Mouse (Mus musculus) hindbrain, embryonic 12.5 days (tissue): ENCODE results near the gene Shisa6. TPM values are rescaled to one million over a fixed set of nuclear protein-coding genes. Genes with fewer than 3 reads are reported as not detected.

ENCODE experiments used
- ATAC-seq: fragments of 200-750 bp; cut with Nextera tagmentation; 2 replicates; pipeline ENCODE4 v1.8.0; 2017; ENCODE audit warnings: moderate TSS enrichment; ENCODE audit not compliant: low FRiP score
- H3K27ac ChIP-seq: fragments of 300-500 bp; sonication (generic); 2 replicates; pipeline ENCODE4 v1.5.1; 2016; ENCODE audit warnings: mild to moderate bottlenecking
- H3K27me3 ChIP-seq: fragments of 300-500 bp; sonication (generic); 2 replicates; pipeline ENCODE4 v1.6.1; 2016; ENCODE audit warnings: mild to moderate bottlenecking
- H3K36me3 ChIP-seq: fragments of 300-500 bp; sonication (generic); 2 replicates; pipeline ENCODE4 v1.6.1; 2016; ENCODE audit warnings: mild to moderate bottlenecking
- H3K4me1 ChIP-seq: fragments of 300-500 bp; sonication (generic); 2 replicates; pipeline ENCODE4 v1.6.1; 2016
- H3K4me2 ChIP-seq: fragments of 300-500 bp; sonication (generic); replicated peaks from 2 replicates; pipeline ENCODE4 v1.6.1; 2016; ENCODE audit warnings: mild to moderate bottlenecking
- H3K4me3 ChIP-seq: fragments of 300-500 bp; sonication (generic); 2 replicates; pipeline ENCODE4 v1.5.1; 2016; ENCODE audit warnings: mild to moderate bottlenecking
- H3K9ac ChIP-seq: fragments of 300-500 bp; sonication (generic); 2 replicates; pipeline ENCODE4 v1.6.1; 2016; ENCODE audit warnings: mild to moderate bottlenecking, moderate library complexity
- H3K9me3 ChIP-seq: fragments of 300-500 bp; sonication (generic); replicated peaks from 2 replicates; pipeline ENCODE4 v1.6.1; 2016; ENCODE audit warnings: mild to moderate bottlenecking
- WGBS: fragments of 180-500 bp; shearing (Covaris S2); methylation state at CpG from one replicate; pipeline ENCODE4 v1.1.7; 2016; 5-methylcytosine and 5-hydroxymethylcytosine counted together
- polyA plus RNA-seq: library from polyadenylated mRNA; unstranded; fragments of >200 nt; fragmentation: Nextera tagmentation; extraction: Ambion mirVana; gene quantifications from 2 replicates; pipeline ENCODE4 v1.2.1, GENCODE M21; 2016

Gene Shisa6
- polyA plus RNA-seq, 1 experiment from 2014 or later = 2.7 TPM

- no peaks in the 10 kb centered on the region for H3K9me3 ChIP-seq
- 61% methylated on average over 8 of the region's 8 CpGs for WGBS
- no peak overlapping the region for H3K9ac ChIP-seq
- H3K36me3 ChIP-seq = no peaks in the 10 kb centered on the region
- no peak overlapping the region for H3K4me2 ChIP-seq
- no peak overlapping the region for H3K4me3 ChIP-seq
- no peak for ATAC-seq
- no peaks in the 10 kb centered on the region for H3K27me3 ChIP-seq
- peaks cover 13% of the 10 kb centered on the region for H3K4me1 ChIP-seq
- H3K27ac ChIP-seq = no peak overlapping the region
Observed at GRCm38 (mm10) chr11:66273904-66274706, 251.7 kb downstream of the Shisa6 start.

GRCm38 (mm10) chr11:66267029-66267428 lies 258.7 kb downstream of the Shisa6 start:
- no peaks in the 10 kb centered on the region for H3K36me3 ChIP-seq
- ATAC-seq = no peak
- H3K4me2 ChIP-seq = no peak overlapping the region
- no peaks in the 10 kb centered on the region for H3K4me1 ChIP-seq
- H3K4me3 ChIP-seq = no peak overlapping the region
- H3K27ac ChIP-seq = no peak overlapping the region
- H3K9me3 ChIP-seq = no peaks in the 10 kb centered on the region
- H3K27me3 ChIP-seq = no peaks in the 10 kb centered on the region
- no peak overlapping the region for H3K9ac ChIP-seq
- 37% methylated on average over 3 of the region's 3 CpGs for WGBS

- H3K27ac ChIP-seq = no peak overlapping the region
- H3K4me1 ChIP-seq = no peaks in the 10 kb centered on the region
- WGBS = 90% methylated on average over 1 of the region's 1 CpGs
- ATAC-seq = no peak
- H3K36me3 ChIP-seq = no peaks in the 10 kb centered on the region
- no peak overlapping the region for H3K9ac ChIP-seq
- H3K27me3 ChIP-seq = no peaks in the 10 kb centered on the region
- H3K4me2 ChIP-seq = no peak overlapping the region
- H3K4me3 ChIP-seq = no peak overlapping the region
- H3K9me3 ChIP-seq = no peaks in the 10 kb centered on the region
Observed at GRCm38 (mm10) chr11:66265336-66265990, 260.3 kb downstream of the Shisa6 start.

DNA sequence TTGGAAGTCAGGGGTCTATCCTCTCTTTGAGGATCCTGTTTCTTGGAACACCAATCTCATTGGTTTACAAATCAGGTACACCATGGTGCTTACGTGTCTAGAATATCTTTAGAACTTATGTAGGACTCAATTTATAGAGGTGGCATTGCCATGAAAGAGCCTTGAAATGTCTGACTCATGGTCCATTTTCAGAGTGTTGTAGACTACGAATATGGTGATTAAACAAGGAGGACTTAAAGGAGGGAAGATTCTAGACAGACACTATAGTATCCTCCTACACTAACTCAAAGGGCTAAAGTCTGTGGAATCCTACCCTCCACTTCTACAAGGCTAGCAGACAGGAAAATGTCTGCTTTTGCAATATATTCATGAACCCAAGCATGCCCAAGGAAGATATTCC lies 265.6 kb downstream of the Shisa6 start:
- Histone ChIP-seq H3K4me1 (no peaks in the 10 kb centered on the region), H3K4me2 (no peak overlapping the region), H3K27me3 (no peaks in the 10 kb centered on the region), H3K4me3 (no peak overlapping the region), H3K36me3 (no peaks in the 10 kb centered on the region), H3K9me3 (no peaks in the 10 kb centered on the region), H3K27ac (no peak overlapping the region), H3K9ac (no peak overlapping the region)
- 85% methylated on average over 2 of the region's 2 CpGs for WGBS
- no peak for ATAC-seq

DNA sequence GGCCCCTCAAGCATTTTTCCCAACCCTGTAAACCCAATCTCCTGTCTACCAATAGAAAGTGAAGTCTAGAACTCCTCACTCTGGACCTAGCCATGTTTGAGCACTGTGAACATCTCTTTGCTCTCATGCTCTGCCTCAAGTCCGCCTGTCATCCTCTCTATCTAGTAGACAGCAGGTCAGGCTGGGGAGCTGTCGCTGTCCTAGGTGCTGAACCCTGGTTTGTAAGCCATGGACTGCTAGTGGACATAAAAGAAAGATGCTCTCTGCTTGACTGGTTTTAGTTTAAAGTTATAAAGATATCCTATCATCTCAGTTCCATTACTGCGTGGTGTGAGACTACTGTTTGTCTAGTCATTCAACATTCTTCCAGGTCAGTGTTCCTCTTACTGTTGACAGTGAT lies 266.9 kb downstream of the Shisa6 start:
- Histone ChIP-seq H3K36me3 (no peaks in the 10 kb centered on the region), H3K9ac (no peak overlapping the region), H3K27me3 (no peaks in the 10 kb centered on the region), H3K4me2 (no peak overlapping the region), H3K27ac (no peak overlapping the region), H3K4me1 (no peaks in the 10 kb centered on the region), H3K9me3 (no peaks in the 10 kb centered on the region), H3K4me3 (no peak overlapping the region)
- ATAC-seq = no peak
- WGBS = 17% methylated on average over 3 of the region's 3 CpGs

DNA sequence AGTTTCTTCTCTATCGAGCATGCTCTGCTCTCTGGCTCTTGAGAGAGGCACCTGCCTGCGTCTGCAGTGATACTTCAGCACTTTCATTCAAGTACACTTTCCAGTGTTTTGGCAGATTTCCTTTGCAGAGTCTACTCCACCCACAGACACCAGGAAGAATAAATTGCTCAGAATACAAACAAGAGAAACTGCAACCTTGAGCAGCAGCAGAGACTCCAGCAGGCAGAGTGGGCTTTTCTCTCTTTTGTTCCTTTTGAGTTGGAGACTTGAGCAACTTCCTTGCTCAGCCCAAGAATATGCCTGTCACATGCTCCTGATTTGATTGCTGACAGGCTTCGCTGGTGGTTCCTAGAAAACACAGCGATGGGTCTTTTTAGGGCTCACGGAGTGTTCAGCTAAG lies 278.6 kb downstream of the Shisa6 start:
- H3K36me3 ChIP-seq = no peaks in the 10 kb centered on the region
- no peaks in the 10 kb centered on the region for H3K9me3 ChIP-seq
- WGBS = 77% methylated on average over 5 of the region's 5 CpGs
- H3K9ac ChIP-seq = no peak overlapping the region
- no peak for ATAC-seq
- no peak overlapping the region for H3K27ac ChIP-seq
- H3K4me3 ChIP-seq = no peak overlapping the region
- H3K4me1 ChIP-seq = no peaks in the 10 kb centered on the region
- no peak overlapping the region for H3K4me2 ChIP-seq
- no peaks in the 10 kb centered on the region for H3K27me3 ChIP-seq

DNA sequence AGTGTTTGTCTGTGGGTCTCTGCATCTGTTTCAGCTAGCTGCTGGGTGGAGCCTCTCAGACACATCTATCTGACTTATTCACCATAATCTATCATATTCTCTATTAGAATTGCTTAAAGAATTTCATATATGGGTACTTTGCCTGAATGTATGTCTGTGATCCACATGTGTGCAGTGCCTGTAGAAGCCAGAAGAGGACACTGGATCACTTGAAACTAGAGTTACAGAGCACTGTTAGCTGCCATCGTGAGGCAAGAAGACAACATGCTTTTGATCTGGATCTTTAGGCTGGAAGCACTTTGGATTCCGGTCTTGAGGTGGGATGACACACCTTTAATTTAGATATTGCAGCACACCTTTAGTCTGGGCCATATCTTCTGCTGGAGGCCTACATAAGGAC lies 289.2 kb downstream of the Shisa6 start:
- no peak overlapping the region for H3K4me3 ChIP-seq
- no peak for ATAC-seq
- H3K27me3 ChIP-seq = no peaks in the 10 kb centered on the region
- H3K9ac ChIP-seq = no peak overlapping the region
- 75% methylated on average over 2 of the region's 2 CpGs for WGBS
- no peaks in the 10 kb centered on the region for H3K9me3 ChIP-seq
- H3K4me1 ChIP-seq = no peaks in the 10 kb centered on the region
- no peak overlapping the region for H3K4me2 ChIP-seq
- H3K36me3 ChIP-seq = no peaks in the 10 kb centered on the region
- no peak overlapping the region for H3K27ac ChIP-seq

- no peak overlapping the region for H3K9ac ChIP-seq
- 36% methylated on average over 1 of the region's 1 CpGs for WGBS
Observed at GRCm38 (mm10) chr11:66232891-66233290, 292.9 kb downstream of the Shisa6 start.

GRCm38 (mm10) chr11:66222133-66222532 lies 303.6 kb downstream of the Shisa6 start:
- 93% methylated on average over 1 of the region's 1 CpGs for WGBS
- Histone ChIP-seq H3K4me3 (no peak overlapping the region), H3K36me3 (no peaks in the 10 kb centered on the region), H3K9me3 (no peaks in the 10 kb centered on the region), H3K4me1 (no peaks in the 10 kb centered on the region), H3K9ac (no peak overlapping the region), H3K27ac (no peak overlapping the region), H3K27me3 (no peaks in the 10 kb centered on the region), H3K4me2 (no peak overlapping the region)
- no peak for ATAC-seq

More at GRCm38 (mm10) chr11:66232891-66233290, 292.9 kb downstream of the Shisa6 start:
- Histone ChIP-seq H3K27me3 (no peaks in the 10 kb centered on the region), H3K27ac (no peak overlapping the region), H3K4me3 (no peak overlapping the region), H3K4me2 (no peak overlapping the region), H3K36me3 (no peaks in the 10 kb centered on the region), H3K4me1 (no peaks in the 10 kb centered on the region), H3K9me3 (no peaks in the 10 kb centered on the region)
- ATAC-seq = no peak

- no peak for ATAC-seq
- Histone ChIP-seq H3K4me1 (no peaks in the 10 kb centered on the region), H3K9ac (no peak overlapping the region), H3K27me3 (no peaks in the 10 kb centered on the region), H3K4me2 (no peak overlapping the region), H3K36me3 (no peaks in the 10 kb centered on the region), H3K27ac (no peak overlapping the region), H3K4me3 (no peak overlapping the region), H3K9me3 (no peaks in the 10 kb centered on the region)
- WGBS = 78% methylated on average over 3 of the region's 3 CpGs
Observed at GRCm38 (mm10) chr11:66218469-66218868, 307.3 kb downstream of the Shisa6 start.

GRCm38 (mm10) chr11:66188627-66189287 lies 337.0 kb downstream of the Shisa6 start:
- 84% methylated on average over 3 of the region's 3 CpGs for WGBS
- H3K4me1 ChIP-seq = no peaks in the 10 kb centered on the region
- no peak overlapping the region for H3K4me2 ChIP-seq
- no peaks in the 10 kb centered on the region for H3K9me3 ChIP-seq
- no peak overlapping the region for H3K9ac ChIP-seq
- no peak overlapping the region for H3K4me3 ChIP-seq
- no peaks in the 10 kb centered on the region for H3K27me3 ChIP-seq
- H3K27ac ChIP-seq = no peak overlapping the region
- no peaks in the 10 kb centered on the region for H3K36me3 ChIP-seq
- no peak for ATAC-seq

DNA sequence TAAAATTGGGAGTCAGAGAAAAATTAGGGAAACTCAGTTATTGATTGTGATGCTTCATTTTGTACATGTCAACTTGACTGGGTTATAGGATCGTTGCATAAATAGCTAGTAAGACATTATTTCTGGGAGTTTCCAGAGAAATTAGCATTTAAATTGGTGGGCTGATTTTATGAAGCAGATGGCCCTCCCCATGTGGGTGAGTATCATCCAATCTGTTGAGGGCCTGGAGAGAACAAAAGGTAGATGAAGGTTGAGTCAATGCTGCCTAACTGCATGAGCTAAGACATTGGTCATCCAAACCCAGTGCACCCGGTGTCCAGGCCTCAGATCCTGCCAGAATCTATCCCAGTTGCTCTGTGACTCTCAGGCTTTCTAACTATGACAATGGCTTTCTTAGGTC lies 337.6 kb downstream of the Shisa6 start:
- no peaks in the 10 kb centered on the region for H3K27me3 ChIP-seq
- H3K27ac ChIP-seq = no peak overlapping the region
- no peak for ATAC-seq
- H3K9ac ChIP-seq = no peak overlapping the region
- no peaks in the 10 kb centered on the region for H3K4me1 ChIP-seq
- no peaks in the 10 kb centered on the region for H3K9me3 ChIP-seq
- H3K4me3 ChIP-seq = no peak overlapping the region
- H3K4me2 ChIP-seq = no peak overlapping the region
- H3K36me3 ChIP-seq = no peaks in the 10 kb centered on the region
- 76% methylated on average over 2 of the region's 2 CpGs for WGBS
